Mouse (Mus musculus) lung, embryonic 14.5 days (tissue): Measurements from ENCODE around the gene Slc8a3. TPM values are rescaled to one million over a fixed set of nuclear protein-coding genes. Genes with fewer than 3 reads are reported as not detected.
A peak's percentile ranks its signal among the peaks of the same experiment; 100 is the strongest.

ENCODE experiments used
- ATAC-seq: fragments of 200-750 bp; cut with Nextera tagmentation; 2 replicates; pipeline ENCODE4 v1.8.0; 2017; ENCODE audit warnings: mild to moderate bottlenecking, moderate TSS enrichment, moderate library complexity; ENCODE audit not compliant: insufficient read depth
- DNase-seq: peaks from one replicate; pipeline ENCODE4 v3.0.0-alpha.2; 2015
- H3K27ac ChIP-seq: fragments of 300-500 bp; sonication (generic); 2 replicates; pipeline ENCODE4 v1.5.1; 2014; ENCODE audit warnings: low read depth, mild to moderate bottlenecking, moderate library complexity
- H3K27me3 ChIP-seq: fragments of 300-500 bp; sonication (generic); 2 replicates; pipeline ENCODE4 v1.6.1; 2014; ENCODE audit warnings: low read length, control low read depth; ENCODE audit not compliant: insufficient read depth
- H3K36me3 ChIP-seq: fragments of 300-500 bp; sonication (generic); 2 replicates; pipeline ENCODE4 v1.6.1; 2014; ENCODE audit warnings: control low read depth; ENCODE audit not compliant: insufficient read depth
- H3K4me1 ChIP-seq: fragments of 300-500 bp; sonication (generic); 2 replicates; pipeline ENCODE4 v1.6.1; 2014; ENCODE audit warnings: antibody characterized with exemption, control low read depth; ENCODE audit not compliant: insufficient read depth
- H3K4me2 ChIP-seq: fragments of 300-500 bp; sonication (generic); 2 replicates; pipeline ENCODE4 v1.6.1; 2014; ENCODE audit warnings: mild to moderate bottlenecking
- H3K4me3 ChIP-seq: fragments of 300-500 bp; sonication (generic); 2 replicates; pipeline ENCODE4 v1.5.1; 2014; ENCODE audit warnings: low read depth, low read length
- H3K9ac ChIP-seq: fragments of 300-500 bp; sonication (generic); 2 replicates; pipeline ENCODE4 v1.6.1; 2014
- H3K9me3 ChIP-seq: fragments of 300-500 bp; sonication (generic); 2 replicates; pipeline ENCODE4 v1.6.1; 2016; ENCODE audit warnings: low read depth, low read length, control low read depth
- CTCF ChIP-seq: IDR thresholded peaks from 2 replicates; pipeline ENCODE4 v1.5.1; 2016; ENCODE audit warnings: antibody characterized with exemption, low read depth
- WGBS: fragments of 180-500 bp; shearing (Covaris S2); extraction: QIAGEN DNeasy Blood & Tissue Kit; methylation state at CpG from one replicate; pipeline ENCODE4 v1.1.7; 2014; 5-methylcytosine and 5-hydroxymethylcytosine counted together
- polyA plus RNA-seq: library from polyadenylated mRNA; unstranded; fragments of >200 nt; fragmentation: Nextera tagmentation; extraction: Ambion mirVana; gene quantifications from 2 replicates; pipeline ENCODE4 v1.2.1, GENCODE M21; 2014

Slc8a3 gene
- polyA plus RNA-seq, 1 experiment from 2014 or later: 0.50 TPM

DNA sequence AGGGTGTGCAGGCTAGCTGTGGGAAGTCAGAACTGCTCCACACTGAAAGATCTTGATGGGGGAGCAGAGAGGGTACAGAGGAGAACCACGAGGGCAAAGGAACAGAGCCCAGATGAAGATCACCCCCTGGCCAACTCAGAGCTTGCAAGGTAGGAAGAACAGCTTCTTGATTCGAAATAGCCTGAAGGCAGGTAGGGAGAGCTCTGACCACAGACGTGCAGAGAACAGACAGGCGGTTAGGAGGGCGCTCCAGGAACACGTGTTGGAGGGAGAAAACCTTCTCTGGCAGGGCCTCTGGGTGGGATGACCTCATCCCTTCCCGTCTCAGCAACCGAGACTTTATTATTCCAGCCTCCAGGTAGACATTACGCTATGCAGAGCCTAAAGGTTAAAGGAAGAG, 157.7 kb downstream of the Slc8a3 start:
- Histone ChIP-seq H3K36me3 (no peaks in the 10 kb centered on the region), H3K9ac (no peak overlapping the region), H3K9me3 (no peaks in the 10 kb centered on the region), H3K4me2 (no peak overlapping the region), H3K4me3 (no peak overlapping the region), H3K4me1 (no peaks in the 10 kb centered on the region), H3K27ac (no peak overlapping the region), H3K27me3 (no peaks in the 10 kb centered on the region)
- no peak for TF ChIP-seq CTCF
- DNase-seq (no peak), ATAC-seq (no peak)
- WGBS: 53% methylated on average over 9 of the region's 9 CpGs

- ATAC-seq: no peak
- Histone ChIP-seq H3K4me3 (no peak overlapping the region), H3K36me3 (no peaks in the 10 kb centered on the region), H3K27ac (no peak overlapping the region), H3K4me2 (no peak overlapping the region), H3K9me3 (no peaks in the 10 kb centered on the region), H3K9ac (no peak overlapping the region), H3K27me3 (no peaks in the 10 kb centered on the region), H3K4me1 (no peaks in the 10 kb centered on the region)
- 93% methylated on average over 4 of the region's 4 CpGs for WGBS
- DNase-seq: no peak
- TF ChIP-seq CTCF: no peak
Observed at GRCm38 (mm10) chr12:81173893-81174292, 159.1 kb downstream of the Slc8a3 start.

DNA sequence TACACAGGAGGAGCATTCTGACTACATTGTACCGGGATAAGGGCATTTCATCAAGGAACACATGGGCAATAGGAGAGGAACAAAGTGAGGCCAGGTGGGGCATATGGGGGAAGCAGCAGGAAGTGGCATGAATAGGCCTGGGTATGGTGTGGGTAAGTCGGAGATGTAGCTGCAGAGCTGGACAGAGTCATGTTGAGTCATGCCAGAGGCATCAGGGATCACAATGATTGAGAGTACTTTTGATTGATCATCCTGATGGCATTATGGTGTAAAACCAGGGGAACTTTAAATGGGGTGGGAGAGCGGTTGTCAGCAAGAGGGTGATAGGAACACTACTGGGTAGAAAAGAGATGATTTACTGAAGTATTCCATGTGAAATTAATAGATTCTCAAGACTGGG, 160.0 kb downstream of the Slc8a3 start:
- WGBS: 77% methylated on average over 3 of the region's 3 CpGs
- no peak for TF ChIP-seq CTCF
- H3K9me3 ChIP-seq: no peaks in the 10 kb centered on the region
- no peak overlapping the region for H3K4me3 ChIP-seq
- H3K36me3 ChIP-seq: no peaks in the 10 kb centered on the region
- ATAC-seq (no peak), DNase-seq (no peak)
- no peaks in the 10 kb centered on the region for H3K27me3 ChIP-seq
- no peak overlapping the region for H3K4me2 ChIP-seq
- H3K27ac ChIP-seq: no peak overlapping the region
- no peaks in the 10 kb centered on the region for H3K4me1 ChIP-seq
- H3K9ac ChIP-seq: no peak overlapping the region

GRCm38 (mm10) chr12:81170076-81170475, 162.9 kb downstream of the Slc8a3 start:
- H3K27ac ChIP-seq: no peak overlapping the region
- no peaks in the 10 kb centered on the region for H3K9me3 ChIP-seq
- no peak overlapping the region for H3K9ac ChIP-seq
- no peak for DNase-seq
- no peak overlapping the region for H3K4me3 ChIP-seq
- no peaks in the 10 kb centered on the region for H3K4me1 ChIP-seq
- 74% methylated on average over 2 of the region's 2 CpGs for WGBS
- H3K4me2 ChIP-seq: no peak overlapping the region
- no peak for ATAC-seq
- TF ChIP-seq CTCF: peak; percentile 38
- H3K36me3 ChIP-seq: no peaks in the 10 kb centered on the region
- H3K27me3 ChIP-seq: no peaks in the 10 kb centered on the region

GRCm38 (mm10) chr12:81168494-81168893, 164.5 kb downstream of the Slc8a3 start:
- H3K9me3 ChIP-seq: no peaks in the 10 kb centered on the region

DNA sequence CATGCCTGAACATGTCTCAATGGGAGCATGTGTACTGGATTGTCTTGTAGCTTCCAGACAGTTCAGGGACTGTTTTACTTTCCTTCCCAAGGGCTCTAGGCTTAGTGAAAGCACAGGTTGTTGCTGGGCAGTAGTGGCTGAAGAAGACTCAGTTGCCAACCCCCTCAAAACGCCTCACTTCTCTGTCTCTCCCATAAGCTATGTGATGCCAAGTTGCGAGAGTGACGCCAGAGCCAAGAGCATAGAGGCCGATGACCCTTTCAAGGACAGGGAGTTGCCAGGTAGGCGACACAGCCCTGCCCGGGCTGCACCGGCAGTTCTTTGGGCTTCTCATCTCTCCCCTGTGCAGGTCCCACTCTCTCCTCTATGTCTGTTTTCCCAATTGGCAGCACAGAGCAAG, 164.9 kb downstream of the Slc8a3 start:
- Histone ChIP-seq H3K4me3 (no peak overlapping the region), H3K27me3 (no peaks in the 10 kb centered on the region), H3K27ac (no peak overlapping the region), H3K9me3 (no peaks in the 10 kb centered on the region), H3K4me2 (no peak overlapping the region), H3K36me3 (no peaks in the 10 kb centered on the region), H3K9ac (no peak overlapping the region), H3K4me1 (no peaks in the 10 kb centered on the region)
- DNase-seq (no peak), ATAC-seq (no peak)
- no peak for TF ChIP-seq CTCF
- 88% methylated on average over 7 of the region's 7 CpGs for WGBS

More at GRCm38 (mm10) chr12:81168494-81168893, 164.5 kb downstream of the Slc8a3 start:
- 67% methylated on average over 2 of the region's 2 CpGs for WGBS
- no peak overlapping the region for H3K27ac ChIP-seq
- H3K4me3 ChIP-seq: no peak overlapping the region
- H3K4me1 ChIP-seq: no peaks in the 10 kb centered on the region
- DNase-seq (no peak), ATAC-seq (no peak)
- H3K4me2 ChIP-seq: no peak overlapping the region
- H3K27me3 ChIP-seq: no peaks in the 10 kb centered on the region
- TF ChIP-seq CTCF: 0 out of 2 replicates have a peak, but pooled peaks have one; percentile 24
- no peak overlapping the region for H3K9ac ChIP-seq
- no peaks in the 10 kb centered on the region for H3K36me3 ChIP-seq

DNA sequence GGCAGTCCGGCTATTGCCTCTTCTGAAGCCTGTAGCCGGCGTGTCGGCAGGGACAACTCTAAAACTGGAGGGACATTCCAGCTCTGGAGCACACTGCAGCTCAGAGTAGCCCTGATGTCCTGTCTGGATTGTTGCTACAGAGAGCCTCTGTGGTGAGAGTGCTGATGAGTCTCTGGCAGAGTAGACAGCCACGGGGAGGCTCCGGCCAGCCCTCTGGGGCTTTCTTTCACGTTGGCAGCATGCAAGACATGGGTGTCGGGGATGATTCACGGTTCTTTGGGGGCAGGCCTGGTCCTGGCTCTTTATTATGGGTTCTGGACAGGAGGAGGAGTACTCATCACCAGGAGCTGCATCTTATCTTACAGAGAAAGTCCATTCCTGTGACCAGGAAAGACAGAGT, 165.8 kb downstream of the Slc8a3 start:
- H3K4me2 ChIP-seq: no peak overlapping the region
- H3K27ac ChIP-seq: no peak overlapping the region
- no peaks in the 10 kb centered on the region for H3K27me3 ChIP-seq
- H3K9ac ChIP-seq: no peak overlapping the region
- no peaks in the 10 kb centered on the region for H3K9me3 ChIP-seq
- no peak overlapping the region for H3K4me3 ChIP-seq
- no peaks in the 10 kb centered on the region for H3K4me1 ChIP-seq
- TF ChIP-seq CTCF: no peak
- 79% methylated on average over 9 of the region's 9 CpGs for WGBS
- no peak for ATAC-seq
- H3K36me3 ChIP-seq: no peaks in the 10 kb centered on the region
- no peak for DNase-seq

GRCm38 (mm10) chr12:81166615-81167014, 166.4 kb downstream of the Slc8a3 start:
- Histone ChIP-seq H3K9me3 (no peaks in the 10 kb centered on the region), H3K36me3 (no peaks in the 10 kb centered on the region), H3K4me1 (no peaks in the 10 kb centered on the region), H3K27ac (no peak overlapping the region), H3K9ac (no peak overlapping the region), H3K27me3 (no peaks in the 10 kb centered on the region), H3K4me3 (no peak overlapping the region), H3K4me2 (no peak overlapping the region)
- WGBS: 74% methylated on average over 8 of the region's 8 CpGs
- ATAC-seq (no peak), DNase-seq (no peak)
- no peak for TF ChIP-seq CTCF
